Mouse (Mus musculus) kidney, embryonic 16.5 days (tissue): ENCODE measurements at regions not wholly inside any gene's neighbourhood (a gene's known extent, or its start where the extent isn't known, plus 50 kb on each side); places are given as distances from the start of the nearest gene placed in this dataset.

ENCODE experiments used
- ATAC-seq: fragments of 200-750 bp; cut with Nextera tagmentation; 2 replicates; pipeline ENCODE4 v1.8.0; 2017; ENCODE audit warnings: moderate TSS enrichment; ENCODE audit not compliant: low FRiP score, low TSS enrichment
- H3K27ac ChIP-seq: fragments of 300-500 bp; sonication (generic); 2 replicates; pipeline ENCODE4 v1.5.1; 2014; ENCODE audit warnings: low read length
- H3K27me3 ChIP-seq: fragments of 300-500 bp; sonication (generic); 2 replicates; pipeline ENCODE4 v1.6.1; 2014; ENCODE audit warnings: low read length, control low read depth, mixed read lengths; ENCODE audit not compliant: insufficient read depth
- H3K36me3 ChIP-seq: fragments of 300-500 bp; sonication (generic); 2 replicates; pipeline ENCODE4 v1.6.1; 2014; ENCODE audit warnings: low read length, control low read depth, mixed read lengths; ENCODE audit not compliant: insufficient read depth
- H3K4me1 ChIP-seq: fragments of 300-500 bp; sonication (generic); 2 replicates; pipeline ENCODE4 v1.6.1; 2014; ENCODE audit warnings: low read length, control low read depth, mixed read lengths; ENCODE audit not compliant: insufficient read depth
- H3K4me2 ChIP-seq: fragments of 300-500 bp; sonication (generic); replicated peaks from 2 replicates; pipeline ENCODE4 v1.6.1; 2014; ENCODE audit warnings: low read depth, low read length
- H3K4me3 ChIP-seq: fragments of 300-500 bp; sonication (generic); 2 replicates; pipeline ENCODE4 v1.5.1; 2014; ENCODE audit warnings: mild to moderate bottlenecking, low read length
- H3K9ac ChIP-seq: fragments of 300-500 bp; sonication (generic); replicated peaks from 2 replicates; pipeline ENCODE4 v1.6.1; 2014; ENCODE audit warnings: low read length
- H3K9me3 ChIP-seq: fragments of 300-500 bp; sonication (generic); 2 replicates; pipeline ENCODE4 v1.6.1; 2016; ENCODE audit warnings: low read length, control low read depth
- WGBS: fragments of 180-500 bp; shearing (Covaris S2); extraction: QIAGEN DNeasy Blood & Tissue Kit; methylation state at CpG from one replicate; pipeline ENCODE4 v1.1.7; 2014; 5-methylcytosine and 5-hydroxymethylcytosine counted together

DNA sequence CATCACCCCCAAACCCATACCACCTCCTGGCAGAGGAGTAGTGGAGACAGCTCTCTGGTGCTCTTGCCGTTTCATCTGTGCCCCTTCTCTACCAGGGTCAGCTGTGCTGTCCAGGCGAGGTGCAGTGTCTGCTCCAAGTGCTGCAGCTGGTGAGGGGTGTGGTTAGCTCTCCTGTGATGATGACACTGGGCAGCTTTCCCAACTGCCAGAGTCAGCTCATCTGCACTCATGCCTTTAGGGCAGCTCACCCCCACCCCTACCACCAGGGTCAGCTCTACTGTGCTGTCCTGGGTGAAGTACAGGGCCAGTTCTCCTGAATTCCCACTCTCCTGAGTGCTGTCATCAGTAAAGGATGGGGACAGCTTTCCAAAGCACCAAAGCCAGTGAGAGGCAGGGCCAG is 329.6 kb downstream of the Sv2b start:
- H3K27ac ChIP-seq: no peak overlapping the region
- H3K4me3 ChIP-seq: no peak overlapping the region
- no peak overlapping the region for H3K4me2 ChIP-seq
- 41% methylated on average over 2 of the region's 2 CpGs for WGBS
- H3K4me1 ChIP-seq: no peaks in the 10 kb centered on the region
- no peaks in the 10 kb centered on the region for H3K27me3 ChIP-seq
- no peaks in the 10 kb centered on the region for H3K9me3 ChIP-seq
- no peaks in the 10 kb centered on the region for H3K36me3 ChIP-seq
- H3K9ac ChIP-seq: no peak overlapping the region
- no peak for ATAC-seq

DNA sequence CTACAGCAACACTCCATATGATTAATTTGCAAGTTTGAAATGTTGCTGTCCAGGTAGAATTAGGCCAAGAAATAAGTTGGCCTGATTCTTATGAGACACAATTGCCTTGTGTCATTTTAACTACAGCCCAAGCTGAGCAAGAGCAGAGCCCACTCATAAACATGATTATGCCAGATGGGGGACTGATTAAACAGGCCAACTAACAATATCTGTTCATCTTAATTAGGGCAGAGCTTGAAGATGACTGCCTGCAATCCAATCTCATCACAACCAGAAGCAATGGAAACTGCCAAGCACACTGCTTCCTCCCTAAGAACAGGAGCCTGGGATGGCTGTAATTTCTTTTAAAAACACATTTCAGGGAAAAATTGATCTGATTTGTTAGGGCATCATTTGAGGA is 333.1 kb downstream of the Sv2b start:
- H3K36me3 ChIP-seq: no peaks in the 10 kb centered on the region
- no peaks in the 10 kb centered on the region for H3K27me3 ChIP-seq
- H3K4me1 ChIP-seq: no peaks in the 10 kb centered on the region

DNA sequence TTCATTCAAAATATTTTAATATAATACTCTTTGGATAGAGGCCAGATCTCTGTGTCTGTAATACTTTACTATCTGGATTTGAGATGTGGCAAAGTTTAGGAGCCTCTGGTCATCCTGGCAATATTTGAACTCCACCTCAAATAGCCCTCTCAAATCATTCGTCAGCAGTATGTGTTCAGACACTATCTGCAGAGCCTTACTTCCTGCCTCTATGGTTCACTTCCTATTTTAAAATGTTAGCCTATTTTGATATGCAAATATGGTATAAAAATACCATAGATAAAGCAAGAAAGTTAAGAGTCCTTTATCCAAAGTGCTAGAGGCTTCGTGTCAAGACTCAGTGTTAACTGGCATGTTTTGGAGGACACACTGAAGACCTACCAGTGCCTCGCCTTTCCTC is 334.6 kb downstream of the Sv2b start:
- Histone ChIP-seq H3K4me3 (no peak overlapping the region), H3K27me3 (no peaks in the 10 kb centered on the region), H3K27ac (no peak overlapping the region), H3K36me3 (no peaks in the 10 kb centered on the region), H3K9ac (no peak overlapping the region), H3K4me2 (no peak overlapping the region), H3K4me1 (no peaks in the 10 kb centered on the region), H3K9me3 (no peaks in the 10 kb centered on the region)
- 72% methylated on average over 3 of the region's 3 CpGs for WGBS
- no peak for ATAC-seq

More for the DNA sequence above, 333.1 kb downstream of the Sv2b start:
- H3K4me2 ChIP-seq: no peak overlapping the region
- H3K27ac ChIP-seq: no peak overlapping the region
- H3K9me3 ChIP-seq: no peaks in the 10 kb centered on the region
- no peak overlapping the region for H3K9ac ChIP-seq
- no peak overlapping the region for H3K4me3 ChIP-seq
- no peak for ATAC-seq

DNA sequence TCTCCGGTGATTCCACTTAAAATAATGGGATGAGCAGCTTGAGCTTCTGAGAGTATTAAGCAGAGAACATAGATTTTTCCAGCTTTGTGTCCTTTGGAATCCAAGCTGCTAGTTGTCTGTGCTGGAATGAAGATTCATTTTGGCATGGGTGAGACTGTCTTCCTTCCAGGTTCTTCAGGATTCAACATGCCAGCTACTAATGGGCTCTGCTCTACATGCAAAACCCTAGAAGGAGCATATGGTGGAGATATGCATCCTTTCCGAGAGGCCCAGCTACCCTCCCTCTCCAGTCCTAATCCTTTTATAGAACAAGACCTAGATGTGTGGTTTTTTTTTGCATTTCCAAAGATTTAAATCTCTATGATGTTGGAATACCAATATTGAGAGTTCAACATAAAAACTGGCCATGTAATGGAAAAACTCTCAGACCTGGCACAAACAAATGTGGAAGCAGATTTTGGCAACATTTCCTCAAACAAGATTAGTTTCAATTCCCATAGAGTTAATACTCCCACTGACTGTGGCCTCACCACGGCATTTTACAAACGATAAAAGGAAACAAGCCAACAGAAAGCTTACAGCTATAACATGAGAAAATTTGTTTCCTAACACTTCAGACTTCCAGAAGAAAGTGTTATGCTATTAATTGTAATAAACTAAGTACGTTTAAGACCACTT is 364.5 kb downstream of the Sv2b start:
- H3K9ac ChIP-seq: no peak overlapping the region
- H3K36me3 ChIP-seq: no peaks in the 10 kb centered on the region
- no peak overlapping the region for H3K27ac ChIP-seq
- no peaks in the 10 kb centered on the region for H3K4me1 ChIP-seq
- H3K4me2 ChIP-seq: no peak overlapping the region
- ATAC-seq: no peak
- WGBS: 72% methylated on average over 5 of the region's 5 CpGs
- H3K9me3 ChIP-seq: no peaks in the 10 kb centered on the region
- H3K4me3 ChIP-seq: no peak overlapping the region
- no peaks in the 10 kb centered on the region for H3K27me3 ChIP-seq

DNA sequence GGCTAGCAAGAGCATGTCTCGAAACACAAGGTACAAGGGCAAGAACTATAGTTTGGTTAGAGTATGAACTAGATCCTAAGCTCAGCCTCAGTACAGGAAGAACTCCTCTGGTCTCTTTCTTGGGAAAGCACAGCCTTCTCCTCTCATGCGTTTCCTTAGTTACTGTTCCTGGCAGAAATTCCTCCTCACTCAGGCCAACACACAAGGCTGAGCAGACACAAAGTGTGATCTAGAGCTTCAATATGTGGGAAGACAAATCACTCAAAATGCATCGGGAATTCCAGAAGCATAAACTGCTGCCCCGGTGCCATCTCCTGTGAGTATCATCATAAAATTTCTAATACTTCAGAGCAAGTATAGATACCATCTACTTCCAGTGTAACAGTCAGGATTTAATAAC is 366.1 kb downstream of the Sv2b start:
- Histone ChIP-seq H3K4me3 (no peak overlapping the region), H3K27ac (no peak overlapping the region), H3K9me3 (no peaks in the 10 kb centered on the region), H3K9ac (no peak overlapping the region), H3K36me3 (no peaks in the 10 kb centered on the region), H3K4me1 (no peaks in the 10 kb centered on the region), H3K4me2 (no peak overlapping the region), H3K27me3 (no peaks in the 10 kb centered on the region)
- no peak for ATAC-seq
- WGBS: 67% methylated on average over 4 of the region's 4 CpGs

DNA sequence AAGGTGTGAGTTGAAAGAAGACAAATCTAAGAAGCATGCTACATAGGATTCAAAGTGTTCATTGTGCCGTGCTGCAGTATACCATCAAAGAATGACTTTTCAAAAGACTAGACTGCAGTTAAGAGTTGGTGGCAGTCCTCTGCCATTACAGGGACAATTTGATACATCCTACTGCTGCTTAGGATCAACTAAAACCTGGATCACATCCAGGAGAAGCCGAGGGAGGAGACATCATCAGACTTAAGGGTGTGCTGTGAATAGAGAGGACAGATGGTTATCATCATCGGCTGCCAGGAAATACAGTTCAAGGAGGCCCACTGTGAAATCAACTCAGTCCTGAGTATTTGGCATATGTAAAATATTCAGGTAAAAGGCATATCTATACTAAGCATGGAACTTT is 366.9 kb downstream of the Sv2b start:
- WGBS: 45% methylated on average over 3 of the region's 3 CpGs
- Histone ChIP-seq H3K27me3 (no peaks in the 10 kb centered on the region), H3K4me2 (no peak overlapping the region), H3K9me3 (no peaks in the 10 kb centered on the region), H3K36me3 (no peaks in the 10 kb centered on the region), H3K27ac (no peak overlapping the region), H3K4me3 (no peak overlapping the region), H3K4me1 (no peaks in the 10 kb centered on the region), H3K9ac (no peak overlapping the region)
- ATAC-seq: no peak

DNA sequence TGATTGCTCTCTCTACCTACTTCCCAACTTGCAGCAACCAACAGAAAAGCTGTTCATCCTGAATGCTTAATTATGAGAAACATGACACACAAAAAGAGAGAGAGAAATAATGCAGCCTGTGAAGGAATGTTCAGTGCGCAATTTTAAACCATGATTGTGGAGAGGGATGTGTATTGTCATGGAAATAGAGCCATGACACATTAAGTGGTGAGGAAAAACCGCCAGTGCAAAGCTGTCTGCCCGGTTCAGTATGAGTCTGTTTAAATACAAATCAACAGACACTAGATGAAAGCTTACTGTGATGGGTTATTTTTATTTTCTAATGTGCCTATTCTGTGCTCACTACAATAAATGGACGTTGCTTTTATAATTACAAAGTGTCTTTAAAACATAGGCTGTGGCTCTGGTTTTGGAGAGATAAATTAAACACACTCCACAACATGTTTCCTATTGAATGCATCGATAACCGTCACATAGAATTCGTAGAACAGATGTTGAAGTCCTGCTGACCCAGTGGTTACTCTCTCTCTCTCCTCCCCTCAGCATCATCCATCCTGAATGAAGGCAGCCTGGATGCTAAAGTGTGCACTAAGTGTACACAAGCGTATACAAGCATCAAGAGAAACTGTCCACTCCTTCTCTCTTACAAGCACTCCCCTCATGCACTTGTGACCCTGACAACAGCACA is 374.7 kb upstream of the Slco3a1 start:
- H3K9ac ChIP-seq: no peak overlapping the region
- H3K4me3 ChIP-seq: no peak overlapping the region
- H3K4me2 ChIP-seq: no peak overlapping the region
- 54% methylated on average over 8 of the region's 8 CpGs for WGBS
- H3K4me1 ChIP-seq: 0 out of 2 replicates have a peak, but pooled peaks cover 3% of the 10 kb centered on the region
- no peaks in the 10 kb centered on the region for H3K9me3 ChIP-seq
- H3K27ac ChIP-seq: no peak overlapping the region
- H3K27me3 ChIP-seq: no peaks in the 10 kb centered on the region
- H3K36me3 ChIP-seq: no peaks in the 10 kb centered on the region
- ATAC-seq: no peak

DNA sequence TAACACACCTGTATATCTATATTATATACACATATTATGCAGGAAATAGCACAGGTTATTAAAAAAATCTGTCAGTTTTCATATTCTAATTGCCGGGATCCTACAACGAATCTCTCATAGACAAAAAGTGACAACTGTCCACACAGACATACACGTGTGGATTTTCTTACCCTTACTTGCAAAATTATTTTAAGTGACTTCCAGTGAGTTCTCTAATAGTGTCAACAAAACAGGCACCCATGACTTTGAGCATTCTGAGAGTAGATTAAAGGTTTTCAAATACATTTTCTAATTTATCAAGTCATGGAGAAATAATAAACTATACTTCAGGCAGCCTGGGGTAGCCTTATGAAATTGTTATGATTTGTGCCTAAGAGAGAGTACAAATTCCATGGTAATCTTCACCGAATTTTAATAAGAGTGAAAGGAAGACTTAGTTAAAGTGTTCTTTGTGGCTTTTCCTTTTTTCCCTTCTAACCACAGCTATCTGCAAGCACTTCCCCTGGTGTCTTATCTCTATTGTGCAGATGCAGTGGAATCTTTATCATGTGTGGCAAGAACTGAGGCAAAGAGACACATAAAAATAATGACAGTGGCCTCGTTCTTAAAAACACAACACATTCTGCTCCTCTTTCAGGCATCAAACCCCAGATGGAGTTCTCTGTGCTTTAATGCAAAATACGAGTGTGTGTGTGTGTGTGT is 373.8 kb upstream of the Slco3a1 start:
- no peaks in the 10 kb centered on the region for H3K27me3 ChIP-seq
- no peaks in the 10 kb centered on the region for H3K36me3 ChIP-seq
- WGBS: 72% methylated on average over 6 of the region's 6 CpGs
- 0 out of 2 replicates have a peak, but pooled peaks cover 3% of the 10 kb centered on the region for H3K4me1 ChIP-seq
- H3K4me3 ChIP-seq: no peak overlapping the region
- no peak overlapping the region for H3K9ac ChIP-seq
- no peak overlapping the region for H3K27ac ChIP-seq
- ATAC-seq: no peak
- H3K4me2 ChIP-seq: no peak overlapping the region
- no peaks in the 10 kb centered on the region for H3K9me3 ChIP-seq

DNA sequence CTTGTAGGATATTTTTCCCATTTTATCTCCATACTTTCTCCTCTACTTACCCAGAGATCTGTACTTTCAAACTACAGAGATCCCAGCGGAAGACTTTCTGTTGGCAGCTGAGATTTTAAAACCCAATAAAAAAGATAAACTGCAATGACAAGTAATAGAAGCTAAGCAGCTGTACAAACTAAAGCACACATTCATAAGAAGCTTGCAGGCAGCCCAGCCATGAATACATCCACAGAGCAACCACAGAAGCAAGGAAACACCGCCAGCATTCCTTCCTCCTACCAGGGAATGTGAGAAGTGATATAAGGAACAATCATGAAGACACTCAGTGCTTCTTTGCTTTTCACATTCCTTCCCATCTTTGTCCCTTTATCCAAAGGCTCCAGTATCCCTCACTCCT is 372.1 kb upstream of the Slco3a1 start:
- WGBS: 23% methylated on average over 2 of the region's 2 CpGs
- Histone ChIP-seq H3K4me2 (no peak overlapping the region), H3K4me1 (0 out of 2 replicates have a peak, but pooled peaks cover 3% of the 10 kb centered on the region), H3K36me3 (no peaks in the 10 kb centered on the region), H3K27me3 (no peaks in the 10 kb centered on the region), H3K9ac (no peak overlapping the region), H3K9me3 (no peaks in the 10 kb centered on the region), H3K4me3 (no peak overlapping the region), H3K27ac (peak overlapping the region; percentile 69; the same call in 1 of the 2 replicates)
- peak; percentile 82 for ATAC-seq

DNA sequence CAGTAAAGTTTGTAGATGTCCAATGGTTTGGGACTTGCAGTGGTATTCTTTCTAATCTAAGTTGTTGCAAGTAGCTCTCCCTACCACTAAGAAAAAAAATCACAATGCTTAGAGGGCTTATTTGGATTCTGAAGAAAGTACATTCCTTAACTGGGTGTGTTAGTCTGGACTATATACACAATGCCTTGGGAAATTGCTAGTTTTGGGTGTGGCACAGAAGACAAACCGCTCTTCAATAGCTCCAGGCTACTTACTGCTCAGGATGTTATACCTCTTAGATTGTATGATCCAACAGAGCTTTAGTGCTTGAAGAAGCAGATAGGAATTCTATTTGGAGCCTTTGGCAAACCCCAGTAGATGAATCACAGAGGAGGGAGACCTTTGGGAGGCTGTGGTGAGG is 369.6 kb upstream of the Slco3a1 start:
- no peak overlapping the region for H3K27ac ChIP-seq
- no peaks in the 10 kb centered on the region for H3K9me3 ChIP-seq
- no peaks in the 10 kb centered on the region for H3K36me3 ChIP-seq
- H3K9ac ChIP-seq: no peak overlapping the region
- H3K27me3 ChIP-seq: no peaks in the 10 kb centered on the region
- no peak overlapping the region for H3K4me2 ChIP-seq
- 0 out of 2 replicates have a peak, but pooled peaks cover 3% of the 10 kb centered on the region for H3K4me1 ChIP-seq
- ATAC-seq: no peak
- no peak overlapping the region for H3K4me3 ChIP-seq
- 77% methylated on average over 1 of the region's 1 CpGs for WGBS
